Comparison of ENCODE assay signal across 19 mouse cellular contexts in genomic region chr12:87331908-87332307, GRCm38 (mm10). TPM values are rescaled to one million over a fixed set of nuclear protein-coding genes. Genes with fewer than 3 reads are reported as not detected.
DNase-seq lines count a peak whose midpoint lies in the region; TF ChIP-seq lines count a peak whose summit lies in the region.
"Had no signal": no experiment of that assay in that cellular context is flagged by ENCODE, and none has a peak within 500 bp of the region (broad histone marks: within the 10 kb centered on the region; RNA-seq: fewer than 3 reads in every experiment).

No protein-coding gene starts in this region.

- peaks cover 36% of the 10 kb centered on the region; the same call in 1 of the 2 replicates for H3K79me2 ChIP-seq in macrophage (ENCODE audit: inconsistent target)

- DNase-seq in layer of hippocampus, adult 2 months (ENCODE audit: low spot score in 2 of 2) = no peak
- DNase-seq in layer of hippocampus, adult 9-10 months (ENCODE audit: low spot score) = no peak
- DNase-seq in retina, postnatal 1 day = peak; percentile 24
- no peak for DNase-seq in retina, embryonic 14.5 days (ENCODE audit: low spot score)
- DNase-seq in thymus, adult 18-20 months = no peak
- DNase-seq: B cell, adult 2 months; cerebellum, adult 11 months; gastrocnemius, postnatal 36 days had no signal

- H3K27ac ChIP-seq in layer of hippocampus, adult 2 months = peak overlapping the region; percentile 47; the same call in 1 of the 2 replicates
- peak overlapping the region; percentile 81 for H3K27ac ChIP-seq in macrophage
- H3K27ac ChIP-seq: embryonic facial prominence, embryonic 10.5 days; forebrain, embryonic 10.5 days; heart, embryonic 10.5 days; heart, embryonic 15.5 days; hindbrain, embryonic 14.5 days had no signal

- 14% methylated on average over 5 of the region's 5 CpGs for WGBS in macrophage (ENCODE audit: missing documents)

- H3K4me3 ChIP-seq in layer of hippocampus, adult 2 months = no peak overlapping the region
- no peak overlapping the region for H3K4me3 ChIP-seq in macrophage (ENCODE audit: inconsistent target)
- H3K4me3 ChIP-seq: embryonic facial prominence, embryonic 10.5 days; erythroblast, embryonic 14.5 days; forebrain, embryonic 10.5 days; heart, embryonic 10.5 days; heart, embryonic 15.5 days had no signal

- H3K36me3 ChIP-seq in macrophage (ENCODE audit: inconsistent target) = peaks cover 9% of the 10 kb centered on the region; the same call in 1 of the 2 replicates
- H3K36me3 ChIP-seq: forebrain, embryonic 10.5 days; heart, embryonic 15.5 days had no signal

- TF ChIP-seq CTCF in layer of hippocampus, adult 2 months (conservative IDR thresholded peaks at IDR 0.05) = no peak

RNA-seq across cellular contexts. Expression of gene Ism2, which starts 32.4 kb away (rescaled TPM):
- total RNA-seq in layer of hippocampus, adult 2 months (2021) = under 1 TPM; 0.32 to 0.33 TPM
- total RNA-seq in macrophage (2018; cell fraction: chromatin; rRNA removed) = under 1 TPM in 5 of 26 experiments, not detected in 21; 0.36 to 0.49 (median 0.45) TPM
- under 1 TPM in 19 of 26 experiments, not detected in 7; 0.05 to 0.27 (median 0.14) TPM for total RNA-seq in macrophage (2018; cell fraction: cytosol; rRNA removed)
- 1 to 10 TPM in 1 of 26 experiments, under 1 TPM in 9, not detected in 16; 0.17 to 3.4 (median 0.53) TPM for total RNA-seq in macrophage (2018; cell fraction: nucleus; rRNA removed)
- polyA plus RNA-seq in macrophage (2018) = 0.19 TPM in 1 of 3 replicates, not detected in the others
- total RNA-seq: gastrocnemius, adult 8-10 months; gastrocnemius, postnatal 36 days; heart, adult 18-20 months had no signal
- polyA plus RNA-seq: CD4-positive, CD25-positive, alpha-beta regulatory T cell, adult 4 months; erythroblast, embryonic 14.5 days; G1E had no signal

RNA-seq across cellular contexts. Expression of gene Sptlc2, which starts 56.2 kb away (rescaled TPM):
- total RNA-seq in layer of hippocampus, adult 2 months (2021) = 10 to 100 TPM; 26.0 to 33.8 TPM
- total RNA-seq in macrophage (2018; cell fraction: chromatin; rRNA removed) = 1,000 to 10,000 TPM in 1 of 26 experiments, 100 to 1,000 TPM in 25; 152 to 1,061 (median 268) TPM
- total RNA-seq in macrophage (2018; cell fraction: cytosol; rRNA removed) = 100 to 1,000 TPM in 23 of 26 experiments, 10 to 100 TPM in 3; 89.4 to 239 (median 117) TPM
- total RNA-seq in macrophage (2018; cell fraction: nucleus; rRNA removed) = 100 to 1,000 TPM; 137 to 891 (median 252) TPM
- polyA plus RNA-seq in macrophage (2018) = 96.4 to 117 TPM (median 96.5 TPM) in 3 replicates
